Mouse (Mus musculus) embryo, embryonic 10.5 days (tissue): ENCODE data around the gene Trdmt1.

Experiments used
- DNase-seq: peaks from one replicate; pipeline ENCODE4 v3.0.0-alpha.2; 2015; ENCODE audit warnings: low spot score

The Trdmt1 gene

GRCm38 (mm10) chr2:13557145-13558030 lies 12.9 kb upstream of the Trdmt1 start:
- no peak for DNase-seq

GRCm38 (mm10) chr2:13556239-13556638 lies 11.8 kb upstream of the Trdmt1 start:
- no peak for DNase-seq

- DNase-seq, result no peak
Measured at GRCm38 (mm10) chr2:13553966-13554365, 9.5 kb upstream of the Trdmt1 start.

- DNase-seq, result no peak
Measured at GRCm38 (mm10) chr2:13548749-13549148, 4.3 kb upstream of the Trdmt1 start.

GRCm38 (mm10) chr2:13543519-13544124 lies 846 bp downstream of the Trdmt1 start:
- DNase-seq, result no peak

DNA sequence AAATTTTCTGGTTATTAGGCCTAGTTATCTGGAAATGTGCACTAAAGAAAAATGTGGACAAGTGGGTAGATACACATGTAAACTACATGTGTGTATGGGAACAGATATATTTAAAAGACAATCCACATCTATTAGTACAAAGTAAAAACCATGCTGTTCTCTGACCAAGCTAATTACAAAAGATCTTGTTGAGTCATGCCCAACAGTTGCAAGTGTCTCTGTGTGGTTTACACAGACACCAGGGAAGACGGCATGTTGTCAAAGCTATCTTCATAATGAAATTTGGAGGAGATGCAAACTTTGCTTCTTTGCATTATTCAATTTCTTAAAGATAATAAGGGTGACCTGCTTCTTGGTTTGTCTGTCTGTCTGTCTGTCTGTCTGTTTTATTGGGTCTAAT lies 4.6 kb downstream of the Trdmt1 start:
- DNase-seq, result no peak

GRCm38 (mm10) chr2:13538704-13539377 lies 5.6 kb downstream of the Trdmt1 start:
- DNase-seq, result no peak

- DNase-seq, result no peak
Measured at GRCm38 (mm10) chr2:13538258-13538657, 6.2 kb downstream of the Trdmt1 start.

DNA sequence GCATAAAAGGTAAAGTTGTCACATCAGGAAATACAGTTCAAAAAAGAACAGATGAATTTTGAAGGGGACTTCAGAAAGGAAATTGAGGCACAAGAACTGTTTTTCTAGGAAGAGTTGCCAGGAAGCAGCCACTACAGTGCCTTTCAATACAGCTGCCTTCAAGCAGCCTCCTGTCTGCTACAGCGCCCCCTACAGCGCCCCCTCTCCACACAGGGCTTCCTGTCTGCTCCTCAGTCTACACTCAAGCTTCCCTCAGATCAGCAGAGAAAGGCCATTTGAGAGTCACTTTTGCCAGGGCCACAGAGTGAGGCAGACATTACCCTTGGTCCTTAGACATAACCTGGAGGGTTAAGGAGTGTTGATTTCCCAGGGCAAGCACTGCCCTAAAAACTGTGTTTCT lies 6.7 kb downstream of the Trdmt1 start:
- DNase-seq, result no peak

GRCm38 (mm10) chr2:13536747-13537146 lies 7.7 kb downstream of the Trdmt1 start:
- DNase-seq, result no peak

DNA sequence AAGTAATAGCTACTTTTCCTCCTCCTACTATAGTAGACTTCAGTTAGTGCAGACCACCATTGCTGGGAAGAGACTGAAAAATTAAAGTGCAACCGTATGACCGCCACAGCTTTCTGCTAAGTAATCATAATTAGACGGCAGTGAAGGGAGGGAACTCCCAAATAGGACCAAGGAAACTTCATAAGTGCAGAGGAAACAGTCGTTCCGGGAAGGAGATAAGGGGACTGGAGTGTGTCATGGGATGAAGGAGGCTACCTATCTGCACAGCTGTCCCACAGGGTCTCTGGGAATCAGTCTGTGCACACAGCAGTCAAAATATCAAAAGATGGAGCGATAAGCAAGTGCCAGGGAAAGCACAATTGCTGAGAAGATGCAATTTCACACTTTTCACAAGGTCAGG lies 13.8 kb downstream of the Trdmt1 start:
- no peak for DNase-seq

DNA sequence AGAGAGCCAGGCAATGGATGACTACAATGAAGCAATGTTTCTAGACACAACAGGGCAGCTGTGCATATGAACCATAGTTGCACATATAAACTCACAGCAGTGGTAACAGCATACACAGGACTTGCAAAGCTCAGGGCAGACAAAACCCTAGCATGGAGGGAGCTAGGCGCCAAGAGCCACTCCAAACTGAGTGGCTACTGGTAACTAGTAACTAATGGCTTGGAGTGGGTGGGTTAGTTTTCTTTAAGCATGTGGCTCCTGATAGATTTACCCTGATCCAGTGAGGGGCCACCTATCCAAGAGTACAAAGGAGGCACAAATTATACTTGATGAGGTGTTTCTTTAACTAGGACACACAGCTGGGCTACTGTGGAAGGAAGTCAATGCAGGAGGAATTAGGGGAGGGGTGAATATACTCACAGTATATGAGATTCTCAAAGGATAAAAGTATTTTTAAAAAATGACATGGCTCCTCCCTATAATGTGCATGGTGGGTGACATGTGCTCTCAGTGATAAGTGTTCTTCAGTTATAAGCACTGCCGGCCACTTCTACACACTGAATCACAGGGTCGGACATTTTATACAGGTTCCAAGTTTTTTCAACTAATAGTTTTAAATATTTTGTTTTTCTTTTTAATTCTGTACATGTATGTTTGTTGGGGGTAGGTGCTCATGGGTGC lies 15.1 kb downstream of the Trdmt1 start:
- DNase-seq, result no peak

DNA sequence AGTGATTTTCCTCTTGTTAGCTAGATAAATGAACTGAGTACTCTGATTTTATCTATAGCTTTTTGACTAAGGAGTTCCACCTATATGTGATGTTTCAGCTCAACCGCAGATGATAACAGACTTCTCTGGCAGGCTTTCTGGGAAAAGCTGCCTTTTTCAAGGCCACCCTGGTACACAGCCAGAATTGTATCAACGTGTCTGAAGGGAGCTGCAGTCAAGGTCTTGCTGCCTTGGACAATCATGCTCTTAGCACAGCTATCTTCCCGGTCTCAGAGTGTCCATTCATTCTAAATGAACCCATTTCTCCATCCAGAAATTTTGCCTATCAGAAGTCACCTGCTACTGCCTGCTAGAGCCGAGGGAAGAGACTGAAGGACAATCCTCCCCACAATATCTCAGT lies 16.9 kb downstream of the Trdmt1 start:
- no peak for DNase-seq

DNA sequence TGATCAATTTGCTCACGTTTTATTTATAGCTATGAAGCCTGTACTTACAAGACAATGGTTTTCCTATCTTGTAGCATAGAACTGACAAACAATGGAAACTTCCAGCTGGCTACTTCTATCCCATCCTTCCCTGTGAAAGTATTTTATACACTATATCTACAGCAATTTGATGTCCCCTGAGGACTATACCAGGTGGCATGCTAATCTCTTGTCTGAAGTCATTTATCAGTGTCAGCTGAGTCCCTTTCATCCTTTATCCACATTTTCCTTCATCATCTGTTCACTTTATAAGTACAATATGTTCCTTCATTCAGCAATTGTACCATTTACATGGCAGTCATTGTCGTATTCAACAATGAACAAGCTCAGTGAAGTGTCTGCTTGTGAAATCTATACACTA lies 17.3 kb downstream of the Trdmt1 start:
- no peak for DNase-seq

GRCm38 (mm10) chr2:13526205-13526604 lies 18.3 kb downstream of the Trdmt1 start:
- no peak for DNase-seq

GRCm38 (mm10) chr2:13523540-13524456 lies 20.7 kb downstream of the Trdmt1 start:
- DNase-seq, result no peak

GRCm38 (mm10) chr2:13522106-13522505 lies 22.4 kb downstream of the Trdmt1 start:
- no peak for DNase-seq

- DNase-seq, result no peak
Measured at GRCm38 (mm10) chr2:13514949-13515348, 29.5 kb downstream of the Trdmt1 start.

DNA sequence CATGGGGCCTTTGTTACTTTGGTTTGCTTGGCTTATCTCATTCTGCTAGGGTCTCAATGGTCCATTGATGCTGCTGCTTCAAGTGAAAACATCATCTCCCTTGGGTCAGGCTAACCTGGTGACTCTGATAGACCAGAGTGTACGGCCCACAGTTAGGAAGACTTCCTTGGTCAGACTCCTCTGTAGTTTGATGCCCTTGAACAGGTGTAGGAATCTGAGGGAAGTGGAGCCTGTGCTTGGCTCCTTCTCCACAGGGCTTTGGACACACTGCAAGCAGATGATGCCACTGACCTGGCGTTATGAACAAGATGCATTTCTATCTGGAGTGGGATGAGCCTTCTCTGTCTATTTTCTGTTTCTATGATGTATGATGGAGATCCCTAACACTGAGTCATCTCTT lies 41.8 kb downstream of the Trdmt1 start:
- DNase-seq, result no peak

GRCm38 (mm10) chr2:13501553-13501952 lies 42.9 kb downstream of the Trdmt1 start:
- peak; percentile 54 for DNase-seq

DNA sequence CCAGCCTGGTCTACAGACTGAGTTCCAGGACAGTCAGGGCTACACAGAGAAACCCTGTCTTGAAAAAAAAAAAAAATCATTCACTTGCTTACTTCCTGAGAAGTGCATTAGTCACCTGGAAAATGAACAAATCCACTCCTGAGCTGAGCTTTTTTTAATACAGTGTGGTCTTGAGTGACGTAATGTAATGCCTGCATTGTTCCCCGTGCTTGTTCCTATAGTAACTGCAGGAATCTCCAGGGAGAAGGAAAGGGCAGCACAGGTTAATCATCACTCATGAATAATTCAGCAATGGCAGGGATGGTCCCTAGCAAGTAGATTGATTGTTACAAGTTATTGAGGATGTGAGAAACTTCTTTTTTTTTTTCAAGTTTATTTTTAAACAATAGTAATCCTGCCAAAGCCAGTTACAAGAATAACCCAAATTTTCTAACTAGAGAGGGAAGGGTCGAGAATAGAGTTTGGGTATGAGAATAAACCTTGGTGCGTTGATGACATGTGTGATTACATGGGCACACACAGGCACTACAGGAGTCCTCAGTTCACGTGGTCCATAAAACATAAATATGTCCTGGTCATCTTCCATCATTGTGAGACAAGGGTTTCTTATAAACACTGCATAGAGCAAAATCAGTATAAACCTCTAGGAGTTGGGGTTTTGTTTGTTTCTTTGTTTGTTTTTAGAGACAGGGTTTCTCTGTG lies 44.0 kb downstream of the Trdmt1 start:
- DNase-seq, result peak; percentile 80
